Mouse (Mus musculus): ENCODE data around the gene Olfr1224-ps1.
"Not testable (repeated sequence)": the region's sequence is repeated elsewhere in the genome, so short reads cannot be mapped to it uniquely, and the experiment has no call there.

Gene Olfr1224-ps1

GRCm38 (mm10) chr2:89163991-89164390 is at the start of gene Olfr1224-ps1:
Olfr1224-ps1 (minus strand) TSS chr2:89164091.
- not testable (repeated sequence) for DNase-seq

DNA sequence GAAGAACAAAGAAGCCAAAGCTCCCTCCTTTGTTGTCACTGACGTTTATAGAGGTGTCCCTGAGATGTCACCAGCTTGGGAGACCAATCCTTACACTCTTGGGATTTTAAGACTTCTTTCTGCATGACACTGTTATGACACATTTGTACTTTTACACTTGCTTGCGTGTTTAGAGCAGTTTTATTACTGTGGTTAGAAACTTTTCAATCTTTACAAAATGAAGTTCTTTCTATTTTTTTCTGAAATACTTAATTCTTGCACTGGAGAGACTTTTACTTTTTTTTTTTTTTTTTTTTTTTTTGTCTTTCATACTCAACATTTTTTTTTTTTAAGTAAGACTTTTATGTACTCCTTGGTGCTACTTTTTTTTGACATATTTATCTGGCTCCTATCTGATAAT is 36.1 kb upstream of the Olfr1224-ps1 start, which contains the start of gene Olfr1226:
TSS of gene Olfr1226 (minus strand) at position 101 of the 400 bp plus-strand sequence.
- no peak for DNase-seq

DNA sequence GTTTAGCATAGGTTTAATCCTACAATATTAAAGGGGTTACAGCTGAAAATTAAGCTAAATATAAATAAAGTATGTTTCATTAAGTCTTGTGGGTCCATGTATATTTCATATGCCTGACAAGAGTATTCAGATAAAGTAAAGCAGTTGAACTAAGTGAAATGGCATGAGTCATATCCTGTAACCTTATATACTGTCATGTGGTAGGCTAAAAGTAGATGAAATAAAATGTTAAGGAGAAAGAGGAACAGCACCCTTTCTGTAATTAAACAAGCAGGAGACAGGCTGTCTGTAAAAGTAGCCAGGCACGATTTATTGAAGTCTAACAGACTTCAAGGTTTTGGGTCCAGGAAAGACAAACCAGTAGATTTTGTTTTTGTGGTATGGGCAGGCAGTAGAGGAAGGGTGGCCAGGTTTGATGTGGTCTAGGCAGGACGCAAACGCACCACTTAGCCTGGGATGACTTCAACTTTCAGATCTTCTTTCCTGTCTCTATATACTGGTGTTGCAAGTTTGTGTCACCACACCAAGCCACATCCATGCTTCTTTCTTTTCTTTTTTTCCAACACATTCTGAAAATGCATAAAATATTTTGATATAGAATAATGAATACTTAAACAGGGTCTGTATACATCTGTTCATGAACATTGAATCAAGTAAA is 32.6 kb upstream of the Olfr1224-ps1 start:
- no peak for DNase-seq

DNA sequence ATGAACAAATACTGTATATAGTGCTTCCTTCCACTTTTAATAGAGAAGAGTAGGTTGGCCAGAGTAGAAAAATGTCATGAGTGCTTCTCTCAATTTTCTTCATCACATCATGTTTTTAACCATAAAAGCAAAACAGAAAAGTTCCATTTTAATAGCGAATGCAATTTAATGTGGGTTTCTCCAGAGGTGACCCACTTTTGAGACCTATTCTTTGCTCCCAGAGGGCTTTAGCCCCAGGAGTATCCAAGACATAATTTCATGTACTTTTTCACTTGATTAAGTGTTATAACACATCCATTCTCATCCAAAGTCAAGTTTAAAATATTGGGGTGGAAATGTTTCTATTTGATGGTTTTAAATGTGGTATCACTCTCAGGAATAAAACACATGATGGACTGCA is 10.7 kb upstream of the Olfr1224-ps1 start, which contains the start of gene Olfr1225:
TSS of gene Olfr1225 (minus strand) at position 101 of the 400 bp plus-strand sequence.
- DNase-seq: no peak

DNA sequence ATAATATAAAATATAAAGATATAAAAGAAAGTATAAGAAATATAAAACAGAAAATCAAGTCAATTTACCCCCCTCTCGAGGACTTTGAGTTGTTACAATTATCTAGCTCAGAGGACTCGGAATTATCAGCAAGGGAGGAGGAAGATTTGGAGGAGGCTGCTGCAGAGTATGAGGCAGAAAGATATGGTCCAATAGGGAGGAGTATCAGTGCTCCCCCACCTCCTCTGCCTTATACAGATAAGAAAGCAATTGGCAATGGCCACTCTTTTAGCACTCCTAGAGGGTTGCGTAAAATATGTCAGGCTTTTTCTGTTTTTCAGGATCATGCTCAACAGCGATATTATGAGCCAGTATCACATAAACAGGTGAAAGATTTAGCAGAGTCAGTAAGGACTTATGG is 820 bp upstream of the Olfr1224-ps1 start:
- not testable (repeated sequence) for DNase-seq

DNA sequence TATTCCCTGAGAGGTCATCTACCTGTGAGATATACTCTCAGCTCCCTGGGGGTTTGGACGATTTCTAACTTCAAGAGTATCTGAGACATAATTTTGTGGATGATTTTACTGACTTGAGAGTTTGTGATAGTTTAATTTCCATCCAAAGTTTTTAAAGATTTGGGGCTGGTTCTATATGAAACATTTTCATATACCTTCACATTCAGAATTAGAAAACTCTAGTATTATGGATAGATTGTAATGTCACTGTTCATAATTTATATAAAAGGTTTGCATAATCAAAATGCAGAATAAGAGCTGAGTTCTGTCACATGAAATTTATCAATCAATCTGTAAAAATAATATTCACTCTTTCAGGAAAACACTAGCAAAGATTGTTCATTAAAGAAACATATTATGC is 12.4 kb downstream of the Olfr1224-ps1 start, which contains the start of gene Olfr1223:
TSS of gene Olfr1223 (minus strand) at position 101 of the 400 bp plus-strand sequence.
- no peak for DNase-seq

- DNase-seq: no peak
These were observed 30.9 kb downstream of the Olfr1224-ps1 start, which contains the start of gene Olfr1222 for GRCm38 (mm10) chr2:89132954-89133353. Olfr1222 (minus strand) TSS chr2:89133054.

GRCm38 (mm10) chr2:89117183-89117582 is 46.7 kb downstream of the Olfr1224-ps1 start, which contains the start of gene Olfr1221:
Olfr1221 (minus strand) TSS chr2:89117283.
- DNase-seq: no peak

DNA sequence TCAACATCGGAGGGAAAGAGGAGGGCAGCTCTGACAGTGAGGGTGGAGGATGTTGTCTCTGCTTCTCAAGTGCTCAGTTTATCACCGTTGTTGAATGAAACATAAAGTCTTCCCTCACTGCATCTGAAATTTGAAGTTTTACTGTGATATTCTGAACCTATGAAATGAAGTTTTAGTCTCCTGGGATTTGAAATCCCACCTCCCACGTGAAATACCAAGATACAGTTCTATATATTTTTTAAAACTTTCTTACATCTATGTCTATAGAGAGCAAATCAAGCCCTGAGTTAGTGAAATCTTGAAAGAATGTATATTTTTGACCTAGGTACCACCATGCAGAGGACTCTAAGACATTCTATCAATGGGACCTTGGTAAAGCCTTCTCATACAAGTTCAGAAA is 57.2 kb downstream of the Olfr1224-ps1 start, which contains the start of gene Olfr1220:
TSS of gene Olfr1220 (minus strand) at position 101 of the 400 bp plus-strand sequence.
- DNase-seq: no peak

GRCm38 (mm10) chr2:89105651-89106050 is 58.2 kb downstream of the Olfr1224-ps1 start:
- DNase-seq: no peak

All from cerebellum, adult 18-20 months (tissue).